Mouse (Mus musculus): ENCODE data around the gene Akt1.

DNA sequence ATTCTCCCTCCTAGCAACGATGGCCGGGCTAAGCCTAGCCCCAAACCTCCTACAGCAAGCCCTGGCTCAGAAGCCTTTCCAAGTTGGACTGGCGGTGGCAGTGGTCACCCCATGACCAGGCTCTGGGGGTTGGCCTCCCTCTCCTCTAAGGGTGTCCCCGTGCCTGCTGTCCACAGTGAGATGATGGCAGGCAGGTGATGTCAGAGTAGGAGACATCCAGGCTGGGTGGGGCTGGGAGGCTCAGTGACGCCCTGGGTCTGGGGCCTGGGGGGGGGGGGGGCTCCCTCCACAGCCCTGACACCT lies 48.3 kb upstream of the Akt1 start:
- TF ChIP-seq MXI1 (IDR thresholded peaks at IDR 0.05; ENCODE audit: low read depth, low read length) (no peak), CTCF (conservative IDR thresholded peaks at IDR 0.05 in 1 of 2, IDR thresholded peaks at IDR 0.05 in 1 of 2; ENCODE audit: low read depth in 2 of 2, low read length in 2 of 2) (no peak), SIN3A (IDR thresholded peaks at IDR 0.05; ENCODE audit: low read length) (no peak)

All from CH12.LX (cell line).